Mouse (Mus musculus): ENCODE results near the gene Nr1d2. TPM values are rescaled to one million over a fixed set of nuclear protein-coding genes. Genes with fewer than 3 reads are reported as not detected.

Nr1d2 gene
- polyA plus RNA-seq (2015; fragmentation: Nextera tagmentation; extraction: Ambion mirVana): 7.2 and 7.6 TPM in 2 replicates

GRCm38 (mm10) chr14:18238750-18239731, at the start of gene Nr1d2:
TSS of gene Nr1d2 (minus strand) at chr14:18239127.
- peak within 1 kb of the TSS; percentile 82 for H3K9ac ChIP-seq (ENCODE audit: low read depth, low read length)
- no peaks in the 10 kb centered on the region for H3K36me3 ChIP-seq (ENCODE audit: control insufficient read depth, insufficient read depth)
- no peaks in the 10 kb centered on the region for H3K4me1 ChIP-seq (replicated peaks; ENCODE audit: control insufficient read depth, insufficient read depth, low read length)
- peak within 1 kb of the TSS; percentile 81 for H3K4me2 ChIP-seq (replicated peaks; ENCODE audit: low read depth)
- peak; percentile 65 for TF ChIP-seq CTCF (IDR thresholded peaks at IDR 0.05; ENCODE audit: low read depth)
- H3K27me3 ChIP-seq (replicated peaks; ENCODE audit: control insufficient read depth, insufficient read depth, low read length): no peaks in the 10 kb centered on the region
- no peaks in the 10 kb centered on the region for H3K9me3 ChIP-seq (ENCODE audit: control insufficient read depth)
- peak within 1 kb of the TSS; percentile 72 for H3K4me3 ChIP-seq (ENCODE audit: low read depth, low read length)
- WGBS: under 1% methylated on average over 66 of the region's 66 CpGs
- ATAC-seq: peak; percentile 91
- peak within 1 kb of the TSS; percentile 95 for H3K27ac ChIP-seq (ENCODE audit: low read depth, low read length)

- Histone ChIP-seq H3K4me3 (ENCODE audit: low read depth, low read length) (no peak overlapping the region), H3K9ac (ENCODE audit: low read depth, low read length) (no peak overlapping the region), H3K36me3 (ENCODE audit: control insufficient read depth, insufficient read depth) (peaks cover 7% of the 10 kb centered on the region; the same call in 1 of the 2 replicates), H3K9me3 (ENCODE audit: control insufficient read depth) (no peaks in the 10 kb centered on the region), H3K4me1 (replicated peaks; ENCODE audit: control insufficient read depth, insufficient read depth, low read length) (no peaks in the 10 kb centered on the region), H3K27me3 (replicated peaks; ENCODE audit: control insufficient read depth, insufficient read depth, low read length) (no peaks in the 10 kb centered on the region), H3K27ac (ENCODE audit: low read depth, low read length) (no peak overlapping the region), H3K4me2 (replicated peaks; ENCODE audit: low read depth) (no peak overlapping the region)
- no peak for ATAC-seq
- 57% methylated on average over 2 of the region's 2 CpGs for WGBS
- no peak for TF ChIP-seq CTCF (IDR thresholded peaks at IDR 0.05; ENCODE audit: low read depth)
These were observed 48.5 kb upstream of the Nr1d2 start for GRCm38 (mm10) chr14:18287391-18287790.

- TF ChIP-seq CTCF (IDR thresholded peaks at IDR 0.05; ENCODE audit: low read depth): no peak
- Histone ChIP-seq H3K27ac (ENCODE audit: low read depth, low read length) (no peak overlapping the region), H3K4me1 (replicated peaks; ENCODE audit: control insufficient read depth, insufficient read depth, low read length) (no peaks in the 10 kb centered on the region), H3K9ac (ENCODE audit: low read depth, low read length) (no peak overlapping the region), H3K27me3 (replicated peaks; ENCODE audit: control insufficient read depth, insufficient read depth, low read length) (no peaks in the 10 kb centered on the region), H3K4me3 (ENCODE audit: low read depth, low read length) (no peak overlapping the region), H3K36me3 (ENCODE audit: control insufficient read depth, insufficient read depth) (peaks cover 14% of the 10 kb centered on the region), H3K9me3 (ENCODE audit: control insufficient read depth) (no peaks in the 10 kb centered on the region), H3K4me2 (replicated peaks; ENCODE audit: low read depth) (no peak overlapping the region)
- 91% methylated on average over 2 of the region's 2 CpGs for WGBS
- ATAC-seq: no peak
These were observed 47.5 kb upstream of the Nr1d2 start for GRCm38 (mm10) chr14:18286441-18286840.

GRCm38 (mm10) chr14:18285476-18285875, 46.5 kb upstream of the Nr1d2 start:
- no peak overlapping the region for H3K4me2 ChIP-seq (replicated peaks; ENCODE audit: low read depth)
- ATAC-seq: no peak
- 79% methylated on average over 3 of the region's 3 CpGs for WGBS
- TF ChIP-seq CTCF (IDR thresholded peaks at IDR 0.05; ENCODE audit: low read depth): no peak
- H3K9me3 ChIP-seq (ENCODE audit: control insufficient read depth): no peaks in the 10 kb centered on the region
- H3K4me1 ChIP-seq (replicated peaks; ENCODE audit: control insufficient read depth, insufficient read depth, low read length): no peaks in the 10 kb centered on the region
- no peak overlapping the region for H3K27ac ChIP-seq (ENCODE audit: low read depth, low read length)
- H3K36me3 ChIP-seq (ENCODE audit: control insufficient read depth, insufficient read depth): peaks cover 16% of the 10 kb centered on the region
- no peak overlapping the region for H3K4me3 ChIP-seq (ENCODE audit: low read depth, low read length)
- H3K9ac ChIP-seq (ENCODE audit: low read depth, low read length): no peak overlapping the region
- no peaks in the 10 kb centered on the region for H3K27me3 ChIP-seq (replicated peaks; ENCODE audit: control insufficient read depth, insufficient read depth, low read length)

GRCm38 (mm10) chr14:18284581-18284980, 45.7 kb upstream of the Nr1d2 start:
- Histone ChIP-seq H3K9me3 (ENCODE audit: control insufficient read depth) (no peaks in the 10 kb centered on the region), H3K4me1 (replicated peaks; ENCODE audit: control insufficient read depth, insufficient read depth, low read length) (no peaks in the 10 kb centered on the region), H3K4me2 (replicated peaks; ENCODE audit: low read depth) (no peak overlapping the region), H3K27ac (ENCODE audit: low read depth, low read length) (no peak overlapping the region), H3K9ac (ENCODE audit: low read depth, low read length) (no peak overlapping the region), H3K4me3 (ENCODE audit: low read depth, low read length) (no peak overlapping the region), H3K27me3 (replicated peaks; ENCODE audit: control insufficient read depth, insufficient read depth, low read length) (no peaks in the 10 kb centered on the region), H3K36me3 (ENCODE audit: control insufficient read depth, insufficient read depth) (peaks cover 24% of the 10 kb centered on the region)
- no peak for ATAC-seq
- TF ChIP-seq CTCF (IDR thresholded peaks at IDR 0.05; ENCODE audit: low read depth): peak; percentile 68
- WGBS: 86% methylated on average over 2 of the region's 2 CpGs

- TF ChIP-seq CTCF (IDR thresholded peaks at IDR 0.05; ENCODE audit: low read depth): no peak
- no peak overlapping the region for H3K9ac ChIP-seq (ENCODE audit: low read depth, low read length)
- peaks cover 50% of the 10 kb centered on the region for H3K36me3 ChIP-seq (ENCODE audit: control insufficient read depth, insufficient read depth)
- no peak for ATAC-seq
- H3K4me2 ChIP-seq (replicated peaks; ENCODE audit: low read depth): no peak overlapping the region
- no peak overlapping the region for H3K4me3 ChIP-seq (ENCODE audit: low read depth, low read length)
- no peaks in the 10 kb centered on the region for H3K27me3 ChIP-seq (replicated peaks; ENCODE audit: control insufficient read depth, insufficient read depth, low read length)
- 87% methylated on average over 5 of the region's 5 CpGs for WGBS
- H3K4me1 ChIP-seq (replicated peaks; ENCODE audit: control insufficient read depth, insufficient read depth, low read length): no peaks in the 10 kb centered on the region
- H3K9me3 ChIP-seq (ENCODE audit: control insufficient read depth): no peaks in the 10 kb centered on the region
- no peak overlapping the region for H3K27ac ChIP-seq (ENCODE audit: low read depth, low read length)
These were observed 41.4 kb upstream of the Nr1d2 start for GRCm38 (mm10) chr14:18280375-18280774.

Data from intestine, postnatal 0 days (tissue).